Mouse (Mus musculus): ENCODE data around the gene AI481877. TPM values are rescaled to one million over a fixed set of nuclear protein-coding genes. Genes with fewer than 3 reads are reported as not detected.
A peak's percentile ranks its signal among the peaks of the same experiment; 100 is the strongest.

AI481877 gene
- total RNA-seq, 2 experiments from 2014 or later = not detected

GRCm38 (mm10) chr4:59036490-59037127 is 102.2 kb downstream of the AI481877 start:
- peak; percentile 79 for ATAC-seq (replicated peaks; ENCODE audit: poor library complexity, severe bottlenecking)

- no peak for ATAC-seq (replicated peaks; ENCODE audit: poor library complexity, severe bottlenecking)
Observed at GRCm38 (mm10) chr4:59035786-59036350, 102.9 kb downstream of the AI481877 start.

- ATAC-seq (replicated peaks; ENCODE audit: poor library complexity, severe bottlenecking) = peak; percentile 41
Observed at GRCm38 (mm10) chr4:59034918-59035785, 103.6 kb downstream of the AI481877 start, which contains the start of gene Gng10. Gng10 (plus strand) TSS chr4:59035088.

DNA sequence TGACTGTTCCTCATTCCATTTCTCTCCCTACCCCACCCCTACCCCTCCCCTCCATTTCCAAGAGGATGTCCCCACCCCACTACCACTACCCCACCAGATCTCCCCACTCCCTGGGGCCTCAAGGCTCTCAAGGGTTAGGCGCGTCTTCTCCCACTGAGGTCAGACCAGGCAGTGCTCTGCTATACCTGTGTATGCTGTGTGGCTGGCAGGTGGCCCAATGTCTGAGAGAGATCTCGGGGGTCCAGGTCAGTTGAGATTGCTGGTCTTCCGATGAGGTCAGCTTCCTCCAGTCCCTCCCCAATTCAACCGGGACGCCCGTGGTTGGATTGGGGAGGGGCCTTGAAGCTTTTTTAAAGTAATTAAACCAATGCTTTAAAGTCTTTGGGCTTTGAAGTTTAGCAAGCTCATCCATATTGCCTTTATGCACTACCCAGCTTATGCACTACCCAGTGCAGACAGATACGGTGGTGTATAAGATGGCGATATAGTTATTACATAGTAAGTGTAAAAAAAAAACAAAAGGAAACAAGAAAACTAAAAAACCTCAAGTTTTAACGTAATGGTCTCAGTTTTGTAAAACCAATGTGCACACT is 104.4 kb downstream of the AI481877 start:
- no peak for ATAC-seq (replicated peaks; ENCODE audit: poor library complexity, severe bottlenecking)

GRCm38 (mm10) chr4:59016922-59017321 is 121.9 kb downstream of the AI481877 start:
- no peak for ATAC-seq (replicated peaks; ENCODE audit: poor library complexity, severe bottlenecking)

DNA sequence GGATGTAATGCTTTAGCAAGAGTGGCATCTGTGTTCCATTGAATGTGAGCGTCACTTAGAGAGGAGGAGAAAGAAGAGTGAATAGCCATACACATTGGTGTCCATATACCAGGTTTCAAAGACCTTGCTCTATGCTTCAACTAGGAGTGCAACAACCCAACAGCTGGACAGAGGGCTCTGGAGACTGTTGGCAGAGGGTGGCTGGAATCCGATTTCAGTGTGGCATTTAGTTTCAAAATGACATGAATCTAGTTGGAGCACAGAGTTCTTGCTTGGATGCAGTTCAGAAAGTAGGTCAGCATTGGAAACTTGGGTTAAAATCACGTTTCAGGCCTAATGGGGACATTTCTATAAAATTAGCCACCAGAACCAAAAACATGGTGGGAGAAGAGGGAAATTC is 123.6 kb downstream of the AI481877 start:
- ATAC-seq (replicated peaks; ENCODE audit: poor library complexity, severe bottlenecking) = no peak

DNA sequence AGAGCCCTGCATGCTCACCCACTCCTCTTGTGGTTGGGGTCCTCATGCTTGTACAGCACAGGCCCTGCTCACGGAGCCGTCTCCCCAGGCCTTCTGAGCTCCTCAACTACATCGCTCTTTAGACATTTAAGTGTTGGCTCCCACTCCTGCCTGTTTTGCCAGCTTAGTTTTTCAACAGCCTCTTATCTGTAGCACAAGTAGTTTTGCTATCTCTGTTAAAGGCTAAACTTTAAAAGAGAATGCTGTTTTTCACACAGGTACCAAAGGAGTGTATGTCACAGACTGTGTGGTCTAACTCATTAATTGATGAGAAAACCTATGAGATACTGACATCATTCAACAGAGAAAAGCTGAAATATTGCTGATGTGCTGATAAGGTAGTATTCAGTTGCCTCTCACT is 127.3 kb downstream of the AI481877 start:
- no peak for ATAC-seq (replicated peaks; ENCODE audit: poor library complexity, severe bottlenecking)

DNA sequence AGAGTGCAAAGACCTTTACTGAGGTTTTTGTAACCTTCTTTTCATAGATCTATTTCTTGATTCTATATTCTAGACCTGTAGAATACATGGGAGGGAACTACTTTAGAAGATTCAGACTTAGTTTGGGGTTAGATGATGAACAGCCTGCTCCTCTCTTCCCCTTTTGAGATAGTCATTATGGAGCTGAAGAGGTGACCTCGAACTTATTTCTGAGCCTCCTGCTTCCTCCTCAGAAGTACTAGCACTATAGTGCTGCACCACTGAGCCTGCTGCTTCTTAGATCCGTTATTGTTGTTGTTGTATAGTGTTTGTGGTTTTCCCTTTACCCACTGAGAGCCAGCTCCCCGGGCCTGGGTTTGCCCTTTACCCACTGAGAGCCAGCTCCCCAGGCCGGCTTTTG is 129.1 kb downstream of the AI481877 start:
- peak; percentile 64 for ATAC-seq (replicated peaks; ENCODE audit: poor library complexity, severe bottlenecking)

DNA sequence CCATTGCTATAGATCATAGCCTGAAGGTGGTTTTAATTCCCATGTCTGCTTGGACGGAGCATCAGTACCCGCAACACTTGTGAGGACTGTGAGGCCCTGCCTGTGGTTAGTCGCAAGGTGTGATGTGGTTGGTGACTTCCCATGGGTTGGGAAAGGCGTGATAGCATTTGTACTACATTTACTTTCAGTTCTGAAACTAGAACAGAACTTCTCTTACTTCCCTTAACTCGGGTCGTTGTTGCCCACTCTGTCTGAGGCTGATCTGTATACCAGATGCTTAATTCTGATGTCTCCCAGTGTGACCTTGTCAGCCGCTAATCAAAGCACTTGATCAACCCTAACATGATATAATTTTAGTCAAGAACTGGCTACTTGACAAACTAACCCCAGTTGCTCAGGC is 129.6 kb downstream of the AI481877 start:
- ATAC-seq (replicated peaks; ENCODE audit: poor library complexity, severe bottlenecking) = peak; percentile 78

DNA sequence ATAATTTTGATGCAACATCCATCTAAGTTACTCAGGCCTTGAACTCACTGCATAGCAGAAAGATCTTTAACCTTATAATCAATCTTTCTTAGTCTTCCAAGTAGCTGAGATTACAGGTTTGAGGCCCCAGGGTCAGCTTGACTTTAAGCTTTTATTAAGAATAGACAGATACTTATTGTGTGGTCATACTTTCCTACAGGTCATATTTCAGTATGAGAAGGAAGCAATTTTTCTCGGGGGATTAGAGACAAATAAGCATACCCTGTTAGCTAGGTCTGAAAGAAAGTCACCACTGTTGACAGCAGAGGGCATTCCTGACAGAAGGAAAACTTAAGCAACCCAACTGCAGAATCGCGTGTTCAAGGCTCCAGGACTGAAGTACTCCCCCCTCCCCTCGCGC is 130.8 kb downstream of the AI481877 start:
- no peak for ATAC-seq (replicated peaks; ENCODE audit: poor library complexity, severe bottlenecking)

- ATAC-seq (replicated peaks; ENCODE audit: poor library complexity, severe bottlenecking) = no peak
Observed at GRCm38 (mm10) chr4:59007016-59007415, 131.8 kb downstream of the AI481877 start.

DNA sequence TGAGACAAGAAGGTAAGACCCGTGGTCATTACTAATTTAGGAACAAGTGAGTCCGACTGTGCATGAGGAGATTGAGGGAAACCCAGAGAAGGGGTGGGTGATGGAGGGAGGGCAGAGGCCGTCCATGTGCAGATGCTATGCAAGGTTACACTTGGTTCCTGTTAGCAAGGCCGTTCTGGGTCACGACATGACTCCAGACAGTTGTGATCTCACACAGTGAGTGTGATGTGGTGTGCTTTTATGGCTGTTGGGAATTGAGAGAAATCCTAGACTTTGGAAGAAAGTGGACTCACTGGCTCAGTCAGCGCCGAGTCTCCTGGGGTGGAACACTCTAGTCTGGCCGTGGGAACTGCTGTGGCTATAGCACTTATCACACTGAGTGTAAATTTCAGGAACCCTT is 132.6 kb downstream of the AI481877 start:
- ATAC-seq (replicated peaks; ENCODE audit: poor library complexity, severe bottlenecking) = no peak

DNA sequence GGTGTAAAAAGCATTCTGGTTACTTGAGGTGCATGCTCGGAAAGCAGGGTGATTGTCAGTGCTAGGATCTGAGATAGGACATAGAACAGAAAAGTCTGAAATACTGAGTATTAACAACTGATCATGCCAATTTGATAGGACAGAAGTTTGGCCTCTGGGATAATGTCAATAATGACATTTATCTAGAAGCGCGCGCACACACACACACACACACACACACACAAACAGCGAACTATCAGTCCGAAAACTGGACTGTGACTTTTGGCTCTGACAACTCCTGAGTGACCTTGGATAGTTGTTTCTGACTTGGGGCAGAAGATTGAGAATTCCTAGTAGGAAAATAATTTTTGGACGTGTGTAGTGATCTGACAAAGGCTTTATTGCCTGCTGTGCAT is 135.0 kb downstream of the AI481877 start:
- no peak for ATAC-seq (replicated peaks; ENCODE audit: poor library complexity, severe bottlenecking)

DNA sequence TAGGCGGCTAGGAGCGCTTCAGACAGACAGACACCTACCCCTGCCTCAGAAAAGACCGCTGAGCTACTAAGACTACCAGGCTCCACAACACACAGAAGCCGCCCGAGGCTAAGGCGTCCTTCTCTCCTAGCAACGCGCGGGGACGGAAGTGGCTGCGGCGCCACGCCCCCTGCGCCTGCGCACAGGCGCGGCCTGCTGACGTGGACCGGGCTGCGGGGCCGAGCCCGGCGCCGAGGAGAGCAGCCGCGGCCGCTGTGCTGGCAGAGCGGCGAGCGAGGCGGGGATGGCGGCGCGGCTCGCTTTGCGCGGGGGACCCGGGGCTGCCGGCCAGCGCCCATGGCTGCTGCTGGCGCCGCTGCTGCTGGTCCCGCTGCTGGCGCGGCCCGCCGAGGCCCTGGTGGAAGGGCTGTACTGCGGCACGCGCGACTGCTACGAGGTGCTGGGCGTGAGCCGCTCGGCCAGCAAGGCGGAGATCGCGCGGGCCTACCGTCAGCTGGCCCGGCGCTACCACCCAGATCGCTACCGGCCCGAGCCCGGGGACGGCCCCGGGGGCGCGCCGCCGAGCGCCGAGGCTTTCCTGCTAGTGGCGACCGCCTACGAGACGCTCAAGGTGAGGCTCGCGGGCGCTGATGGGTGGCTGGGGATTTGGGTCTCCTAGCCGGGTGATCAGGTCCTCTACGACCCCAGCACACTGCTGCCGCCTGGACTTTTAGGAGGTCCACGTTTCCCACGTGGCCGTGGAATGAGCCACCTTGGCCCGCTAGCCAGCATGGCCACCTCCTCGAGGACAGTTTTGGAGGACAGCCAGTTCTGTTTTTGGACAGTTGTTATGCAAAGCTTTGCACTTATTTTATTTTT is 135.6 kb downstream of the AI481877 start, which contains the start of gene Gm20503:
TSS of gene Gm20503 (plus strand) at position 263 of the 858 bp plus-strand sequence.
- ATAC-seq (replicated peaks; ENCODE audit: poor library complexity, severe bottlenecking) = peak; percentile 89

DNA sequence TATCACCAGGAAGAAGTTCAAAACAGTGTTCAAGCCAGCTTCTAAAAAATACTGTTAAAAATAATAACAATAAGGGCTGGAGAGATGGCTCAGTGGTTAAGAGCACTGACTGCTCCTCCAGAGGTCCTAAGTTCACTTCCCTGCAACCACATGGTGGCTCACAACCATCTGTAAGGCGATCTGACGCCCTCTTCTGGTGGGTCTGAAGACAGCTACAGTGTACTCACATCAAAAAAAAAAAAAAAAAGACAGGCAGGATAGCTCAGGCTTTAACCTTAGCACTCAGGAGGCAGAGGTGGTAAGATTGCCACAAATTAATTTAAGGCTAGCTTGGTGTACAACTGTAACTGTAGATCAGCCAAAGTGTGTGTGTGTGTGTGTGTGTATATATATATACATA is 138.2 kb downstream of the AI481877 start:
- peak; percentile 28; the same call in 1 of the 2 replicates for ATAC-seq (replicated peaks; ENCODE audit: poor library complexity, severe bottlenecking)

- peak; percentile 61 for ATAC-seq (replicated peaks; ENCODE audit: poor library complexity, severe bottlenecking)
Observed at GRCm38 (mm10) chr4:58999686-59000085, 139.1 kb downstream of the AI481877 start.

DNA sequence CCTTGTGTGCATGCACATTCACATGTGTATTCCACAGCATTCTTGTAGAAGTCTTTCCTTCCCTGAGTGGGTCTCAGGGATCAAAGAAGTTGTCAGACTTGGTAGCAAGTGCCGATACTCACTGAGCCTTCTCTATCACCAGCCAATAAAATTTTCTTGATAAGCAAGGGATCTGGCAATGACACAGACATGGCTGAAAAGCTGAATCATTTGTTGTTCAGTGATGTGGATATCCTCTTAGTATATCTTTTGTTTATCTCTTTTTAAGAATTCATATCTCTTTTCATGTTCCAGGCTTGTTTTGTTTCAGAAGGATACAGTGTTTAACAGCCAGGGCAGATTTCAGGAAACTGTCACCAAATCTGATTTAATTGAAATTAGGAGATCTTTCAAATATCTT is 140.1 kb downstream of the AI481877 start:
- no peak for ATAC-seq (replicated peaks; ENCODE audit: poor library complexity, severe bottlenecking)

GRCm38 (mm10) chr4:58997081-58997480 is 141.7 kb downstream of the AI481877 start:
- ATAC-seq (replicated peaks; ENCODE audit: poor library complexity, severe bottlenecking) = no peak

DNA sequence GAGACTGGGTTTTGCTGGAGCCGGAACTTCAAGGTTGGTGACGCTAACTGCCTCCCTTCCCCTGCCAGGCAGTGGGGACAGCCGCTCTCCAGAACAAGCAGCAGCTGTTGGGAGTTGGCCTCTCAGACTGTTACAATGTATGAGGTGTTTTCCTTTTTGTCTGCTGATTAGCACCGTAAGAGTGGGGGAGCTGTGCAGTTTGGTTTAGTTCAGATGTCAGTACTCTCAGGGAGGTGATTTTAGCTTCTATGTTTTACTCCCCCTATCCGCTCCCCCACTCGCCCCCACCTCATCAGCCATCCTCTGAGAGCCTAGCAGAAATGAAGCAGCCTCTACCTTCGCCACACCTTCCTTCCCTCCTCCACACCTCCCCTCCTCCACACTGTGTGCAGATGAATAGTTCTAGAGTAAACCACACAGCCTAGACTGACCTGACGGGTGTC is 143.5 kb downstream of the AI481877 start:
- no peak for ATAC-seq (replicated peaks; ENCODE audit: poor library complexity, severe bottlenecking)

- no peak for ATAC-seq (replicated peaks; ENCODE audit: poor library complexity, severe bottlenecking)
Observed at GRCm38 (mm10) chr4:58994762-58995161, 144.0 kb downstream of the AI481877 start, which contains the start of gene Dnajc25. Dnajc25 (plus strand) TSS chr4:58995062.
